Mouse (Mus musculus) neural tube, embryonic 12.5 days (tissue): ENCODE measurements around the gene 4930519P11Rik. TPM values are rescaled to one million over a fixed set of nuclear protein-coding genes. Genes with fewer than 3 reads are reported as not detected.
A peak's percentile ranks its signal among the peaks of the same experiment; 100 is the strongest.

Source experiments
- ATAC-seq: fragments of 200-750 bp; cut with Nextera tagmentation; 2 replicates; pipeline ENCODE4 v1.8.0; 2017; ENCODE audit warnings: low read depth, mild to moderate bottlenecking, moderate TSS enrichment, moderate library complexity; ENCODE audit not compliant: low FRiP score
- H3K27ac ChIP-seq: fragments of 300-500 bp; sonication (generic); 2 replicates; pipeline ENCODE4 v1.5.1; 2016
- H3K27me3 ChIP-seq: fragments of 300-500 bp; sonication (generic); replicated peaks from 2 replicates; pipeline ENCODE4 v1.6.1; 2016; ENCODE audit warnings: mild to moderate bottlenecking
- H3K36me3 ChIP-seq: fragments of 300-500 bp; sonication (generic); 2 replicates; pipeline ENCODE4 v1.6.1; 2016; ENCODE audit warnings: mild to moderate bottlenecking
- H3K4me1 ChIP-seq: fragments of 300-500 bp; sonication (generic); 2 replicates; pipeline ENCODE4 v1.6.1; 2016
- H3K4me2 ChIP-seq: fragments of 300-500 bp; sonication (generic); replicated peaks from 2 replicates; pipeline ENCODE4 v1.6.1; 2016; ENCODE audit warnings: mild to moderate bottlenecking
- H3K4me3 ChIP-seq: fragments of 300-500 bp; sonication (generic); 2 replicates; pipeline ENCODE4 v1.5.1; 2016
- H3K9ac ChIP-seq: fragments of 300-500 bp; sonication (generic); 2 replicates; pipeline ENCODE4 v1.6.1; 2016; ENCODE audit warnings: mild to moderate bottlenecking
- H3K9me3 ChIP-seq: fragments of 300-500 bp; sonication (generic); 2 replicates; pipeline ENCODE4 v1.6.1; 2016; ENCODE audit warnings: mild to moderate bottlenecking
- WGBS: fragments of 180-500 bp; shearing (Covaris S2); methylation state at CpG from one replicate; pipeline ENCODE4 v1.1.7; 2016; 5-methylcytosine and 5-hydroxymethylcytosine counted together
- polyA plus RNA-seq: library from polyadenylated mRNA; unstranded; fragments of >200 nt; fragmentation: Nextera tagmentation; extraction: Ambion mirVana; gene quantifications from 2 replicates; pipeline ENCODE4 v1.2.1, GENCODE M21; 2016

4930519P11Rik gene
- 0.46 and 0.58 TPM in 2 replicates for polyA plus RNA-seq

GRCm38 (mm10) chr2:154613118-154614115, at the start of gene 4930519P11Rik, which contains the start of gene Zfp341:
4930519P11Rik (minus strand) TSS chr2:154613437.
Zfp341 (plus strand) TSS chr2:154613297.
- Histone ChIP-seq H3K27me3 (no peaks in the 10 kb centered on the region), H3K9ac (peak within 1 kb of the TSS; percentile 81)
- ATAC-seq = peak; percentile 93

GRCm38 (mm10) chr2:154659531-154660074, 46.4 kb upstream of the 4930519P11Rik start:
- no peaks in the 10 kb centered on the region for H3K27me3 ChIP-seq
- ATAC-seq = no peak
- H3K36me3 ChIP-seq = peaks cover 15% of the 10 kb centered on the region; the same call in 1 of the 2 replicates
- H3K4me1 ChIP-seq = peaks cover 22% of the 10 kb centered on the region
- peak overlapping the region; percentile 91 for H3K4me2 ChIP-seq
- no peak overlapping the region for H3K9ac ChIP-seq
- WGBS = 78% methylated on average over 4 of the region's 5 CpGs
- no peaks in the 10 kb centered on the region for H3K9me3 ChIP-seq
- no peak overlapping the region for H3K4me3 ChIP-seq
- H3K27ac ChIP-seq = no peak overlapping the region

More at GRCm38 (mm10) chr2:154613118-154614115, at the start of gene 4930519P11Rik, which contains the start of gene Zfp341:
- Histone ChIP-seq H3K36me3 (no peaks in the 10 kb centered on the region), H3K27ac (peak within 1 kb of the TSS; percentile 94), H3K9me3 (no peaks in the 10 kb centered on the region), H3K4me1 (peaks cover 11% of the 10 kb centered on the region; the same call in 1 of the 2 replicates), H3K4me3 (peak within 1 kb of the TSS; percentile 51), H3K4me2 (peak within 1 kb of the TSS; percentile 69)
- WGBS = under 1% methylated on average over 86 of the region's 98 CpGs

GRCm38 (mm10) chr2:154659070-154659469, 45.8 kb upstream of the 4930519P11Rik start:
- H3K4me1 ChIP-seq = peaks cover 22% of the 10 kb centered on the region
- ATAC-seq = no peak
- no peaks in the 10 kb centered on the region for H3K9me3 ChIP-seq
- peak overlapping the region; percentile 91 for H3K4me2 ChIP-seq
- peaks cover 15% of the 10 kb centered on the region; the same call in 1 of the 2 replicates for H3K36me3 ChIP-seq
- no peak overlapping the region for H3K4me3 ChIP-seq
- WGBS = 92% methylated on average over 4 of the region's 4 CpGs
- no peak overlapping the region for H3K27ac ChIP-seq
- H3K27me3 ChIP-seq = no peaks in the 10 kb centered on the region
- H3K9ac ChIP-seq = peak overlapping the region; percentile 86; the same call in 1 of the 2 replicates

GRCm38 (mm10) chr2:154657486-154658237, 44.4 kb upstream of the 4930519P11Rik start:
- Histone ChIP-seq H3K4me1 (peaks cover 22% of the 10 kb centered on the region), H3K9me3 (no peaks in the 10 kb centered on the region), H3K4me2 (peak overlapping the region; percentile 91), H3K36me3 (peaks cover 15% of the 10 kb centered on the region; the same call in 1 of the 2 replicates), H3K4me3 (peak overlapping the region; percentile 84), H3K27me3 (no peaks in the 10 kb centered on the region), H3K9ac (peak overlapping the region; percentile 86), H3K27ac (no peak overlapping the region)
- ATAC-seq = peak; percentile 46
- WGBS = 15% methylated on average over 12 of the region's 12 CpGs

- Histone ChIP-seq H3K9me3 (no peaks in the 10 kb centered on the region), H3K9ac (peak overlapping the region; percentile 86), H3K36me3 (peaks cover 15% of the 10 kb centered on the region; the same call in 1 of the 2 replicates), H3K4me1 (peaks cover 22% of the 10 kb centered on the region), H3K4me2 (peak overlapping the region; percentile 91), H3K27me3 (no peaks in the 10 kb centered on the region), H3K4me3 (peak overlapping the region; percentile 84), H3K27ac (peak overlapping the region; percentile 42; the same call in 1 of the 2 replicates)
- 1% methylated on average over 65 of the region's 67 CpGs for WGBS
- ATAC-seq = peak; percentile 99
These were observed 43.7 kb upstream of the 4930519P11Rik start for GRCm38 (mm10) chr2:154656710-154657485.

GRCm38 (mm10) chr2:154655878-154656414, 42.7 kb upstream of the 4930519P11Rik start:
- H3K4me3 ChIP-seq = no peak overlapping the region

GRCm38 (mm10) chr2:154654976-154655375, 41.7 kb upstream of the 4930519P11Rik start:
- H3K27ac ChIP-seq = no peak overlapping the region
- 0 out of 2 replicates have a peak, but pooled peaks cover 4% of the 10 kb centered on the region for H3K9me3 ChIP-seq
- WGBS = 95% methylated on average over 12 of the region's 12 CpGs
- H3K4me3 ChIP-seq = no peak overlapping the region
- H3K27me3 ChIP-seq = no peaks in the 10 kb centered on the region
- ATAC-seq = no peak
- H3K4me2 ChIP-seq = no peak overlapping the region
- no peaks in the 10 kb centered on the region for H3K36me3 ChIP-seq
- H3K9ac ChIP-seq = no peak overlapping the region
- H3K4me1 ChIP-seq = peaks cover 22% of the 10 kb centered on the region

More at GRCm38 (mm10) chr2:154655878-154656414, 42.7 kb upstream of the 4930519P11Rik start:
- no peaks in the 10 kb centered on the region for H3K27me3 ChIP-seq
- no peak for ATAC-seq
- peaks cover 22% of the 10 kb centered on the region for H3K4me1 ChIP-seq
- peaks cover 6% of the 10 kb centered on the region; the same call in 1 of the 2 replicates for H3K36me3 ChIP-seq
- H3K27ac ChIP-seq = no peak overlapping the region
- H3K4me2 ChIP-seq = peak overlapping the region; percentile 91
- no peaks in the 10 kb centered on the region for H3K9me3 ChIP-seq
- H3K9ac ChIP-seq = no peak overlapping the region
- WGBS = 87% methylated on average over 2 of the region's 2 CpGs

- no peak within 1 kb of the TSS for H3K27ac ChIP-seq
- H3K27me3 ChIP-seq = no peaks in the 10 kb centered on the region
- 51% methylated on average over 8 of the region's 8 CpGs for WGBS
- no peak within 1 kb of the TSS for H3K9ac ChIP-seq
- no peaks in the 10 kb centered on the region for H3K4me1 ChIP-seq
- 0 out of 2 replicates have a peak, but pooled peaks cover 4% of the 10 kb centered on the region for H3K9me3 ChIP-seq
- H3K4me3 ChIP-seq = no peak within 1 kb of the TSS
- no peaks in the 10 kb centered on the region for H3K36me3 ChIP-seq
- no peak within 1 kb of the TSS for H3K4me2 ChIP-seq
- ATAC-seq = no peak
These were observed 38.1 kb upstream of the 4930519P11Rik start, which contains the start of gene Chmp4b for GRCm38 (mm10) chr2:154651363-154651762. Chmp4b (plus strand) TSS chr2:154651705.

GRCm38 (mm10) chr2:154650404-154650803, 37.2 kb upstream of the 4930519P11Rik start:
- H3K4me3 ChIP-seq = no peak overlapping the region
- ATAC-seq = no peak
- H3K4me2 ChIP-seq = no peak overlapping the region
- H3K4me1 ChIP-seq = no peaks in the 10 kb centered on the region
- H3K36me3 ChIP-seq = peaks cover 7% of the 10 kb centered on the region
- no peak overlapping the region for H3K9ac ChIP-seq
- no peaks in the 10 kb centered on the region for H3K27me3 ChIP-seq
- WGBS = 84% methylated on average over 3 of the region's 3 CpGs
- H3K9me3 ChIP-seq = 0 out of 2 replicates have a peak, but pooled peaks cover 4% of the 10 kb centered on the region
- no peak overlapping the region for H3K27ac ChIP-seq

- ATAC-seq = no peak
These were observed 34.8 kb upstream of the 4930519P11Rik start for GRCm38 (mm10) chr2:154648086-154648485.

More at GRCm38 (mm10) chr2:154648086-154648485, 34.8 kb upstream of the 4930519P11Rik start:
- H3K9ac ChIP-seq = no peak overlapping the region
- H3K36me3 ChIP-seq = peaks cover 22% of the 10 kb centered on the region
- H3K4me2 ChIP-seq = no peak overlapping the region
- H3K9me3 ChIP-seq = 0 out of 2 replicates have a peak, but pooled peaks cover 4% of the 10 kb centered on the region
- WGBS = 26% methylated on average over 3 of the region's 3 CpGs
- H3K4me3 ChIP-seq = no peak overlapping the region
- no peaks in the 10 kb centered on the region for H3K27me3 ChIP-seq
- H3K4me1 ChIP-seq = no peaks in the 10 kb centered on the region
- H3K27ac ChIP-seq = no peak overlapping the region
